Mouse (Mus musculus) heart, embryonic 11.5 days (tissue): Measurements from ENCODE around the gene Cdk5. TPM values are rescaled to one million over a fixed set of nuclear protein-coding genes. Genes with fewer than 3 reads are reported as not detected.

Experiments used
- ATAC-seq: fragments of 200-750 bp; cut with Nextera tagmentation; replicated peaks from 2 replicates; pipeline ENCODE4 v1.8.0; 2017; ENCODE audit warnings: moderate library complexity; ENCODE audit not compliant: insufficient number of reproducible peaks, low FRiP score, low TSS enrichment
- H3K27ac ChIP-seq: fragments of 300-500 bp; sonication (generic); 2 replicates; pipeline ENCODE4 v1.5.1; 2014; ENCODE audit warnings: mild to moderate bottlenecking, low read depth, low read length
- H3K27me3 ChIP-seq: fragments of 300-500 bp; sonication (generic); 2 replicates; pipeline ENCODE4 v1.6.1; 2014; ENCODE audit warnings: mild to moderate bottlenecking, low read length, mixed read lengths; ENCODE audit not compliant: control insufficient read depth, insufficient read depth
- H3K36me3 ChIP-seq: fragments of 300-500 bp; sonication (generic); 2 replicates; pipeline ENCODE4 v1.6.1; 2014; ENCODE audit warnings: mild to moderate bottlenecking, low read length, moderate library complexity, mixed read lengths; ENCODE audit not compliant: control insufficient read depth, insufficient read depth
- H3K4me1 ChIP-seq: fragments of 300-500 bp; sonication (generic); 2 replicates; pipeline ENCODE4 v1.6.1; 2014; ENCODE audit warnings: low read length; ENCODE audit not compliant: control insufficient read depth, insufficient read depth
- H3K4me2 ChIP-seq: fragments of 300-500 bp; sonication (generic); 2 replicates; pipeline ENCODE4 v1.6.1; 2014; ENCODE audit warnings: mild to moderate bottlenecking, moderate library complexity
- H3K4me3 ChIP-seq: fragments of 300-500 bp; sonication (generic); 2 replicates; pipeline ENCODE4 v1.5.1; 2014; ENCODE audit warnings: low read depth, low read length
- H3K9ac ChIP-seq: fragments of 300-500 bp; sonication (generic); 2 replicates; pipeline ENCODE4 v1.6.1; 2014; ENCODE audit warnings: mild to moderate bottlenecking, low read depth, low read length, moderate library complexity
- H3K9me3 ChIP-seq: fragments of 300-500 bp; sonication (generic); replicated peaks from 2 replicates; pipeline ENCODE4 v1.6.1; 2016; ENCODE audit warnings: low read length; ENCODE audit not compliant: control insufficient read depth
- WGBS: fragments of 180-500 bp; shearing (Covaris S2); extraction: QIAGEN DNeasy Blood & Tissue Kit; methylation state at CpG from one replicate; pipeline ENCODE4 v1.1.7; 2014; ENCODE audit not compliant: insufficient replicate concordance; 5-methylcytosine and 5-hydroxymethylcytosine counted together
- polyA plus RNA-seq: library from polyadenylated mRNA; unstranded; fragments of >200 nt; fragmentation: Nextera tagmentation; extraction: Ambion mirVana; gene quantifications from 2 replicates; pipeline ENCODE4 v1.2.1, GENCODE M21; 2014

Gene Cdk5
- polyA plus RNA-seq, 1 experiment from 2014 or later: 34.0 TPM

DNA sequence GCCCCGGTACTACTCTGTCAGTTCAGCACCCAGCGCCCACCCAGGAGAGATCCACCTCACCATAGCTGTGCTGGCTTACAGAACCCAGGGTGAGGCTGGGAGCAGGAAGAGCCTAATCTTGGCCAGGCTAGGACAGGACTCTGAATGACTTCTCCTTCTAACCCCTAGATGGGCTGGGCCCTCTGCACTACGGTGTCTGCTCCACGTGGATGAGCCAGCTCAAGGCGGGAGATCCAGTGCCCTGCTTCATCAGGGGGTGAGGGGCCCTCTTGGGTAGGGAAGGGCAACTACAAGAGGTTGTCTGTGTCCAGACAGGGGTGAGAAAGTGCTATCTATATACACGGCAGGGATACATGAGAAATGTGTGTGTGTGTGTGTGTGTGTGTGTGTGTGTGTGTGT is 41.8 kb downstream of the Cdk5 start:
- Histone ChIP-seq H3K9me3 (no peaks in the 10 kb centered on the region), H3K36me3 (no peaks in the 10 kb centered on the region), H3K27ac (no peak overlapping the region), H3K4me3 (no peak overlapping the region), H3K27me3 (peaks cover 2% of the 10 kb centered on the region; the same call in 1 of the 2 replicates), H3K4me2 (no peak overlapping the region), H3K9ac (no peak overlapping the region), H3K4me1 (peaks cover 24% of the 10 kb centered on the region)
- 71% methylated on average over 6 of the region's 6 CpGs for WGBS
- no peak for ATAC-seq

DNA sequence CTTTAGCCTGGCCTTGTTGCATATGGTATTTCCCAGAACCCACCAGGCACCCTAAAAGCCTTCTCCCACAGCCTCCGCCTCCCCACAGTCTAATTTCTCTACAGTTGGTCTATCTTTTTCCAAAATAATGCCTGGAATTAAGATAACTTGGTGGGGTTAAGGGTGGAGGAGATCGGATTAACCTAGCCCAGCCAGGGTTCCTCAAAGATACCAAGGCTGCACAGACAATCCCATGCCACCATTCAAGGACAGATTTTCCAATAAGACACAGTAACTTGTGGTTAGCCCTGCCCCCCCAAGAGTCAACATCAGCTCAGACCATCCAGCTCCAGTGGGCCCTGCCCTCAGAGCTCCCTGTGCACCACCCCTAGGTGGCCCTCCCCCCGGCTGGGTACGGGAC is 42.8 kb downstream of the Cdk5 start:
- no peak for ATAC-seq
- no peak overlapping the region for H3K9ac ChIP-seq
- H3K4me2 ChIP-seq: no peak overlapping the region
- 76% methylated on average over 4 of the region's 4 CpGs for WGBS
- H3K36me3 ChIP-seq: no peaks in the 10 kb centered on the region
- peaks cover 24% of the 10 kb centered on the region for H3K4me1 ChIP-seq
- no peaks in the 10 kb centered on the region for H3K9me3 ChIP-seq
- no peak overlapping the region for H3K4me3 ChIP-seq
- no peak overlapping the region for H3K27ac ChIP-seq
- H3K27me3 ChIP-seq: no peaks in the 10 kb centered on the region

- Histone ChIP-seq H3K27ac (no peak overlapping the region; the same call in 1 of the 2 replicates), H3K9ac (no peak overlapping the region)
- 47% methylated on average over 4 of the region's 4 CpGs for WGBS
These were observed 43.8 kb downstream of the Cdk5 start for GRCm38 (mm10) chr5:24379501-24379900.

DNA sequence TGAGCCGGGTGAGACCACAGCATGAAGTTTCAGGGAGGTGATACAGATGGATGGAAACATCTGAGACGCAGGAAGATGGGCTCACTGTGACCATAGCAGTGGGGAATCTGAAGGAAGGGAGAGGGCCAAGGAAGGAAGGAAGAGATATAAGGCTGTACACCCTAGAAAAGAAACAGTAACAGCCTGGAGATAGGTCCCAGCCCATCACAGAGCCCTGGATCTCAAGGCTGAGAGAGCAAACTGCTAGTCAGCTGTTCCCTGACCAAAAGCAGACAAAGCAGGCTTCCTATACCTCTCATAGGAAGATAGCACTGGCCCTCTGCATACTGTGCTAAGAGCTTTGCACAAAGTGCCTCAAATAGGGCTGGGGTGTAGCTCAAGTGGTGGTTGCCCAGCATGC is 44.6 kb downstream of the Cdk5 start:
- Histone ChIP-seq H3K4me3 (no peak overlapping the region), H3K27ac (no peak overlapping the region), H3K27me3 (no peaks in the 10 kb centered on the region), H3K4me2 (no peak overlapping the region), H3K4me1 (peaks cover 17% of the 10 kb centered on the region), H3K9ac (no peak overlapping the region), H3K9me3 (no peaks in the 10 kb centered on the region), H3K36me3 (no peaks in the 10 kb centered on the region)
- 63% methylated on average over 2 of the region's 2 CpGs for WGBS
- ATAC-seq: no peak

More at GRCm38 (mm10) chr5:24379501-24379900, 43.8 kb downstream of the Cdk5 start:
- no peak for ATAC-seq
- no peaks in the 10 kb centered on the region for H3K27me3 ChIP-seq
- no peaks in the 10 kb centered on the region for H3K36me3 ChIP-seq
- no peak overlapping the region for H3K4me3 ChIP-seq
- H3K4me2 ChIP-seq: no peak overlapping the region
- peaks cover 16% of the 10 kb centered on the region for H3K4me1 ChIP-seq
- no peaks in the 10 kb centered on the region for H3K9me3 ChIP-seq

DNA sequence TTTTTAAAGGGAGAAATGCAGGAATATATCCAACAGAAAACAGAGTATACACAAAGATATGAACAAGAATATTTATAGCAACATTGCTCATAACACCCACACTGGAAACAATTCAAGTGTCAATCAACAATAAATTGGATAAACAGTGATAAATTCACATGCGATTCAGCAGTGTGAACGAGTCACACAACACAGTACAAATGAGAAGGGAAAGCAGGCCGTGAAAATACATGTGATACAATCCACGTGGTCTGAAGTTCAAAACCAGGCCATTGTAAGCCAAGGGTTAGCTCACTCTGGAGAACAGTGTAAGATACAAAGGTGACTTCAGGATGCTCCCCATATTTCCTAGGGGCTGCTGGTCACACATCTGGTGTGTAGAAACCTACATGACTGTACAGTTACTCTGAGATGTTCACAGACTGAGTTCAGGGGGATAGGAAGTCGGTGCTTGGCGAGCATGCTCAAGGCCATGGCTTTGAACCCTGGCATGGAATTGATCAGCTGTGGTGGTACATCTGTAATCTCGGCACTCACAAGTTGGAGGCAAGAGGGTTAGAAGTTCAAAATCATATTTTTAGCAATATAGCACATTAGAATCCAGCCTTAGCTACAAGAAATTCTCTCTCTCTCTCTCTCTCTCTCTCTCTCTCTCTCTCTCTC is 48.5 kb downstream of the Cdk5 start:
- Histone ChIP-seq H3K9ac (no peak overlapping the region), H3K9me3 (no peaks in the 10 kb centered on the region), H3K36me3 (no peaks in the 10 kb centered on the region), H3K4me1 (peaks cover 7% of the 10 kb centered on the region), H3K27ac (no peak overlapping the region), H3K27me3 (no peaks in the 10 kb centered on the region), H3K4me2 (no peak overlapping the region), H3K4me3 (no peak overlapping the region)
- no peak for ATAC-seq
- 68% methylated on average over 7 of the region's 7 CpGs for WGBS

- WGBS: 39% methylated on average over 6 of the region's 6 CpGs
- no peak for ATAC-seq
- H3K27me3 ChIP-seq: no peaks in the 10 kb centered on the region
- no peak overlapping the region for H3K9ac ChIP-seq
- H3K36me3 ChIP-seq: no peaks in the 10 kb centered on the region
- no peak overlapping the region for H3K4me2 ChIP-seq
- no peaks in the 10 kb centered on the region for H3K9me3 ChIP-seq
- H3K4me1 ChIP-seq: peaks cover 2% of the 10 kb centered on the region
- H3K27ac ChIP-seq: no peak overlapping the region
- no peak overlapping the region for H3K4me3 ChIP-seq
These were observed 49.1 kb downstream of the Cdk5 start for GRCm38 (mm10) chr5:24374216-24374615.

DNA sequence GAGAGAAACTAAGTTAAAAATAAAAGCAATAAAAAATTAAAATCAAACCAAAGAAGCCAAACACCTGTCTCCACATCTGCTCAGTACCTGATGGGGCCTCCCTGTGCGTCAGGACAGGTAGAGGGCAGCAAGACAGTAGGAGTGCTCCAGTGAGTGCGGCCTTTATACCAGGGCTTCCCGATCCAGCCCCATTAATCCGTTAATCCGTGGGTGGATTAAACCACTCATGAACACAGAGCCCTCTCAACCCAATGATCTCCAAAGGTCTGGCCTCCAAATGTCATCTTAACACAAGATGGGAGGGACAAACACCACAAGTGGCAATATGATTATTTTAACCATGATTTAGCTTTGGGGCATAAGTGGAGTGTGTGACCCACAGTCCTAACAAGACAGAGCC is 49.5 kb downstream of the Cdk5 start:
- no peak overlapping the region for H3K4me2 ChIP-seq
- no peak overlapping the region for H3K27ac ChIP-seq
- H3K36me3 ChIP-seq: no peaks in the 10 kb centered on the region
- no peak overlapping the region for H3K4me3 ChIP-seq
- no peaks in the 10 kb centered on the region for H3K9me3 ChIP-seq
- WGBS: 72% methylated on average over 5 of the region's 5 CpGs
- H3K9ac ChIP-seq: no peak overlapping the region
- H3K27me3 ChIP-seq: no peaks in the 10 kb centered on the region
- H3K4me1 ChIP-seq: peaks cover 2% of the 10 kb centered on the region
- no peak for ATAC-seq

- no peak overlapping the region for H3K9ac ChIP-seq
- ATAC-seq: no peak
- H3K9me3 ChIP-seq: no peaks in the 10 kb centered on the region
- H3K27me3 ChIP-seq: no peaks in the 10 kb centered on the region
- no peak overlapping the region for H3K4me3 ChIP-seq
- no peak overlapping the region for H3K27ac ChIP-seq
- 84% methylated on average over 9 of the region's 9 CpGs for WGBS
- no peaks in the 10 kb centered on the region; the same call in 1 of the 2 replicates for H3K36me3 ChIP-seq
- peaks cover 10% of the 10 kb centered on the region for H3K4me1 ChIP-seq
- no peak overlapping the region for H3K4me2 ChIP-seq
These were observed 53.6 kb downstream of the Cdk5 start for GRCm38 (mm10) chr5:24369767-24370166.
